Mouse (Mus musculus) liver, embryonic 13.5 days (tissue): ENCODE measurements at regions not wholly inside any gene's neighbourhood (a gene's known extent, or its start where the extent isn't known, plus 50 kb on each side); places are given as distances from the start of the nearest gene placed in this dataset.

Experiments used
- ATAC-seq: fragments of 200-750 bp; cut with Nextera tagmentation; 2 replicates; pipeline ENCODE4 v1.8.0; 2017; ENCODE audit warnings: low read depth, mild to moderate bottlenecking, moderate number of reproducible peaks, moderate library complexity
- DNase-seq: peaks from one replicate; pipeline ENCODE4 v3.0.0; 2022
- H3K27ac ChIP-seq: fragments of 300-500 bp; sonication (generic); 2 replicates; pipeline ENCODE4 v1.5.1; 2015; ENCODE audit warnings: moderate library complexity, mild to moderate bottlenecking, inconsistent platforms
- H3K27me3 ChIP-seq: fragments of 300-500 bp; sonication (generic); 2 replicates; pipeline ENCODE4 v1.6.1; 2015; ENCODE audit warnings: mild to moderate bottlenecking, inconsistent platforms
- H3K36me3 ChIP-seq: fragments of 300-500 bp; sonication (generic); 2 replicates; pipeline ENCODE4 v1.6.1; 2015; ENCODE audit warnings: mild to moderate bottlenecking, inconsistent platforms
- H3K4me1 ChIP-seq: fragments of 300-500 bp; sonication (generic); replicated peaks from 2 replicates; pipeline ENCODE4 v1.6.1; 2015; ENCODE audit warnings: inconsistent platforms
- H3K4me2 ChIP-seq: fragments of 300-500 bp; sonication (generic); 2 replicates; pipeline ENCODE4 v1.6.1; 2015; ENCODE audit warnings: inconsistent platforms, mild to moderate bottlenecking, moderate library complexity
- H3K4me3 ChIP-seq: fragments of 300-500 bp; sonication (generic); replicated peaks from 2 replicates; pipeline ENCODE4 v1.5.1; 2015; ENCODE audit warnings: mild to moderate bottlenecking, inconsistent platforms
- H3K9ac ChIP-seq: fragments of 300-500 bp; sonication (generic); 2 replicates; pipeline ENCODE4 v1.6.1; 2015; ENCODE audit warnings: mild to moderate bottlenecking, inconsistent platforms
- H3K9me3 ChIP-seq: fragments of 300-500 bp; sonication (generic); replicated peaks from 2 replicates; pipeline ENCODE4 v1.6.1; 2016; ENCODE audit warnings: inconsistent platforms
- WGBS: fragments of 180-500 bp; shearing (Covaris S2); methylation state at CpG from one replicate; pipeline ENCODE4 v1.1.7; 2015; ENCODE audit not compliant: insufficient replicate concordance; 5-methylcytosine and 5-hydroxymethylcytosine counted together

- H3K9ac ChIP-seq = no peak overlapping the region
- 39% methylated on average over 2 of the region's 2 CpGs for WGBS
Observed at GRCm38 (mm10) chr8:89207891-89208290, 163.9 kb upstream of the Sall1 start.

DNA sequence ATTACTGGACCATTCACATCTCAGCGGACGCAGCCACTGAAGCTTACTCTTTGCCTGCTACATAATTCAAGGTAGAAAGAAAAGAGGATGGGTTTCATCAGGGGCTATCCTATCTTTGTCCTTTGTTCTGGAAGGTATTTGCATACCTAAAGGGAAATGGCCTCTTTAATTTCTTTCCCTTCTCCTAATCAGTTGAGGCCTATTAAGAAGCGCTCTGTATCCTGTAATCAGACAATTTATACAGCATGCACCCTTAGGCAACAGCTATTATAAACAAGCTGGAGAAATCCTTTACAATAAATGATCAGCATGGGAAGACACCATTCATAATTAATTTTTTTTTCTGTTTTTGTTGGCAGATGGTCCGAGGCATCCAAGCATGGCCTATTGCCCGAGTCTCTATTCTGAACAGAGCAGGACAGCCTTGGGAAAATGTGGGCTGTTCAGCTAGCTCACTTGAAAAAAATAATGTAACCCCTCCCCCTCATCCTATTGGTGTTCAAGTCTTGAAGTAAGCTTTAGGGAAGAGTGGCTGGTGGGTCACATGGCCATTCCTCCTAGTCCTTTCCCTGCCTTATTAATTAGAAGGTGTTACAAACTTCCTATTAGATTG, 158.6 kb upstream of the Sall1 start:
- Histone ChIP-seq H3K27me3 (no peaks in the 10 kb centered on the region), H3K4me3 (no peak overlapping the region), H3K9ac (no peak overlapping the region), H3K36me3 (no peaks in the 10 kb centered on the region), H3K27ac (no peak overlapping the region), H3K4me1 (no peaks in the 10 kb centered on the region), H3K9me3 (no peaks in the 10 kb centered on the region), H3K4me2 (no peak overlapping the region)
- DNase-seq (no peak), ATAC-seq (no peak)
- WGBS = 68% methylated on average over 5 of the region's 5 CpGs

More at GRCm38 (mm10) chr8:89207891-89208290, 163.9 kb upstream of the Sall1 start:
- Histone ChIP-seq H3K27ac (no peak overlapping the region), H3K27me3 (no peaks in the 10 kb centered on the region), H3K4me3 (no peak overlapping the region), H3K9me3 (no peaks in the 10 kb centered on the region), H3K4me1 (no peaks in the 10 kb centered on the region), H3K36me3 (no peaks in the 10 kb centered on the region), H3K4me2 (no peak overlapping the region)
- DNase-seq (no peak), ATAC-seq (no peak)

GRCm38 (mm10) chr8:89200301-89200700, 156.3 kb upstream of the Sall1 start:
- ATAC-seq (no peak), DNase-seq (no peak)
- Histone ChIP-seq H3K27ac (no peak overlapping the region), H3K4me3 (no peak overlapping the region), H3K9ac (no peak overlapping the region), H3K4me1 (no peaks in the 10 kb centered on the region), H3K27me3 (no peaks in the 10 kb centered on the region), H3K4me2 (no peak overlapping the region), H3K9me3 (no peaks in the 10 kb centered on the region), H3K36me3 (no peaks in the 10 kb centered on the region)
- WGBS = 76% methylated on average over 2 of the region's 2 CpGs

DNA sequence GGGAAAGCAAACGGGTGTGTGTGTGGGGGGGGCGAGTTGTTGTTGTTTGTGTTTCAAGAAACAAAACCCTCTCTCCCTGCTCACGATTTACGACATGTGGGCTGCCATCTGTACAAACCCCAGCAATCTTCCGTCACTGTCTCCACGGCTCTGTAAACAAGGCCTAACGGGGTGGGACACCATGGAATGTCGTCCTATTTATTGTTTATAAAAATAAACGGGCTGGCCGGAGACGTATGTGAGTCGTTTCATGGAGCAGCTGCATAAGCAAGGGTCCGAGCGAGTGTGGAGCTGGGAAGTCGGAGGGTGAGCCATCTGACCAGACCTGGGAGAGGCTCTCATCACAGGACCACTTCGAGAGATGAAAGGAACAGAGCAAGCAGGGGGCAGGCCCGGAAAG, 141.4 kb upstream of the Sall1 start:
- Histone ChIP-seq H3K4me2 (no peak overlapping the region), H3K9ac (no peak overlapping the region), H3K4me1 (no peaks in the 10 kb centered on the region), H3K27me3 (no peaks in the 10 kb centered on the region), H3K4me3 (no peak overlapping the region), H3K27ac (no peak overlapping the region), H3K36me3 (no peaks in the 10 kb centered on the region), H3K9me3 (no peaks in the 10 kb centered on the region)
- ATAC-seq (no peak), DNase-seq (no peak)
- WGBS = 49% methylated on average over 17 of the region's 17 CpGs

DNA sequence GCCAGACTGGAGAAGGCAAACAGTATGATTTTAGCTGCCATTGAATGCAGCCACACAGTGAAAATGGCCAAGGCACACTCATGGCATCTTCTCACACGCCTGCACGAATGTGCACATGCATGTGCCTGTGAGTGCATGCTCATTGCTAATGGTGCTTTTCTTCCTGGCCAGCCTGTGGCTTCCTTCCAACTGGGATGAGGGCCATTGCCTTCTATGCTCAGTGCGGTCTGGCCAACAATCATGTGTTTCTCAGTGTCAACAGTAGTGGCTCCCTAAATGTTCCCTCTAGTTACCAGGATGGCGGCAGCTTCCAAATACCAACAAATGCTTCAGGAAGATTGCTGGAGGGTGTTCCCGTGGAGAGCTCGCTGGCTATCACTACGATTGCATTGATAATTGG, 131.7 kb upstream of the Sall1 start:
- Histone ChIP-seq H3K36me3 (no peaks in the 10 kb centered on the region), H3K27ac (no peak overlapping the region), H3K4me1 (no peaks in the 10 kb centered on the region), H3K27me3 (no peaks in the 10 kb centered on the region), H3K4me2 (no peak overlapping the region), H3K4me3 (no peak overlapping the region), H3K9me3 (no peaks in the 10 kb centered on the region), H3K9ac (no peak overlapping the region)
- DNase-seq (no peak), ATAC-seq (no peak)
- WGBS = 69% methylated on average over 7 of the region's 7 CpGs

- no peak for ATAC-seq
- Histone ChIP-seq H3K9me3 (no peaks in the 10 kb centered on the region), H3K27ac (no peak overlapping the region), H3K4me2 (no peak overlapping the region), H3K36me3 (no peaks in the 10 kb centered on the region), H3K4me3 (no peak overlapping the region), H3K27me3 (no peaks in the 10 kb centered on the region), H3K9ac (no peak overlapping the region), H3K4me1 (no peaks in the 10 kb centered on the region)
- WGBS = 55% methylated on average over 5 of the region's 5 CpGs
- no peak for DNase-seq
Observed at GRCm38 (mm10) chr8:89171561-89171960, 127.6 kb upstream of the Sall1 start.

GRCm38 (mm10) chr8:89169484-89169883, 125.5 kb upstream of the Sall1 start:
- no peak overlapping the region for H3K27ac ChIP-seq

DNA sequence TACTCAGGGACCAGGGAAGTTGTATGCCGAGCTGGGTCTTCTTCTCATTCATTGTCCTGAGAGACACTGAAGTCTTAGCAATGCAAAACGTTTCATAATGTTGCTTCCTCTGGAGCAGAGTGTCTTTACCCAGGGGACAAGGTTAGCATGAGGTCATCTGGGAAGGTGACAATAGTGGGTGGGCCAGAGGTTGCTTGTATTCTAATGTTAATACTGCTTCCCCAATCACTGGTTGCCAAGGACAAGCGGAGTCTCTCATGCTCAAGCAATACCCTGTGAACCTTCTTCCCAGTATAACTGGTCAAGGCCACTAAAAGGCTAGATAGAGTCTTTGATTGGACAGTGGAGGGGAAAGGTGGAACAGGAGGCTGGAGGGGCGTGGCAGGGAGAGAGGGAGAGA, 123.1 kb upstream of the Sall1 start:
- Histone ChIP-seq H3K4me3 (no peak overlapping the region), H3K27ac (no peak overlapping the region), H3K4me1 (no peaks in the 10 kb centered on the region), H3K9ac (no peak overlapping the region), H3K36me3 (no peaks in the 10 kb centered on the region), H3K27me3 (no peaks in the 10 kb centered on the region), H3K9me3 (no peaks in the 10 kb centered on the region), H3K4me2 (no peak overlapping the region)
- 47% methylated on average over 4 of the region's 4 CpGs for WGBS
- ATAC-seq (no peak), DNase-seq (no peak)

More at GRCm38 (mm10) chr8:89169484-89169883, 125.5 kb upstream of the Sall1 start:
- Histone ChIP-seq H3K9me3 (no peaks in the 10 kb centered on the region), H3K4me3 (no peak overlapping the region), H3K27me3 (no peaks in the 10 kb centered on the region), H3K4me2 (no peak overlapping the region), H3K9ac (no peak overlapping the region), H3K36me3 (no peaks in the 10 kb centered on the region), H3K4me1 (no peaks in the 10 kb centered on the region)
- no peak for DNase-seq
- 48% methylated on average over 7 of the region's 7 CpGs for WGBS
- ATAC-seq = no peak

DNA sequence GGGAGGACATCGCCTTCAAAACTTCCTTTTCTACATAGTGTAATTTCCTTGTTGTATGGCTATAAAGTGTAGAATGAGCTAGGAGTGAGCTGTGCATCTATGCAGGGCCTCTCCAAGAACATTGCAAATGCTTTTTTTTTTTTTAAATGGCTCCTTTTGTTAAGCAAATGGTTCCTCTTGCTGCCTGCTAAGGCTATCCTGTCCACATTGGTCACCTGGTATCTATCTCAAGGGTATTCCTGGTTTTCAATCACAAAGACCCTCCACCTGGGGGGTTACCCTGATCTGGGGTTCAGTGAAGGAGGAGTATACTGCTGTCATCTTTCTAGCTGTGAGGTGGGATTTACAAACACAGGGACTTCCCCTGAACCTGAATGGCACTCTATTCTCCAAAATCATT, 112.9 kb upstream of the Sall1 start:
- DNase-seq = no peak
- no peak overlapping the region for H3K4me3 ChIP-seq
- no peak overlapping the region for H3K27ac ChIP-seq
- no peaks in the 10 kb centered on the region for H3K9me3 ChIP-seq
- no peak overlapping the region for H3K9ac ChIP-seq
- H3K4me2 ChIP-seq = no peak overlapping the region
- H3K4me1 ChIP-seq = no peaks in the 10 kb centered on the region
- H3K27me3 ChIP-seq = no peaks in the 10 kb centered on the region
- ATAC-seq = no peak
- WGBS = 69% methylated on average over 1 of the region's 1 CpGs
- no peaks in the 10 kb centered on the region for H3K36me3 ChIP-seq

DNA sequence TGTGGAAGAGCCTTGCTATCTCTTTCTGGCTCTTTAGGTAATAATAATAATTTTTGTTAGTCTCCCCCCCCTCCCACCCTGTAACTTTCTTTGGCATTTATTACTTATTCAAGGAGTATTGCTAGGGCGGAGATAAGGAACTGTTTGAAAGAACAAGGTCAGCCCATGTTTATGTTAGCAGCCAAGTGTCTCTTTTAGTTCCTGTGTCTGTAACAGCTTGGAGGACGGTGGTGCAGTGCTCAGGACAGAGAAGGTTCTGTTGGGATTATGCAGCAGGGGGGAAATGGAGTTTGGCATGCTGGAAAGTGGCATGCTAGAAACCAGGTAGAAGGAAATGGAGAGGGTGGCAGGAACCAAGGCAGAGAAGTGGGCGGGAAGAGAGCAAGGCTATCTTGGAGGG, 109.6 kb upstream of the Sall1 start:
- no peak overlapping the region for H3K4me2 ChIP-seq
- no peaks in the 10 kb centered on the region for H3K4me1 ChIP-seq
- H3K27ac ChIP-seq = no peak overlapping the region
- no peak for ATAC-seq
- H3K9ac ChIP-seq = no peak overlapping the region
- H3K4me3 ChIP-seq = no peak overlapping the region
- WGBS = 51% methylated on average over 3 of the region's 3 CpGs
- no peaks in the 10 kb centered on the region for H3K36me3 ChIP-seq
- H3K9me3 ChIP-seq = no peaks in the 10 kb centered on the region
- H3K27me3 ChIP-seq = no peaks in the 10 kb centered on the region
- DNase-seq = no peak

DNA sequence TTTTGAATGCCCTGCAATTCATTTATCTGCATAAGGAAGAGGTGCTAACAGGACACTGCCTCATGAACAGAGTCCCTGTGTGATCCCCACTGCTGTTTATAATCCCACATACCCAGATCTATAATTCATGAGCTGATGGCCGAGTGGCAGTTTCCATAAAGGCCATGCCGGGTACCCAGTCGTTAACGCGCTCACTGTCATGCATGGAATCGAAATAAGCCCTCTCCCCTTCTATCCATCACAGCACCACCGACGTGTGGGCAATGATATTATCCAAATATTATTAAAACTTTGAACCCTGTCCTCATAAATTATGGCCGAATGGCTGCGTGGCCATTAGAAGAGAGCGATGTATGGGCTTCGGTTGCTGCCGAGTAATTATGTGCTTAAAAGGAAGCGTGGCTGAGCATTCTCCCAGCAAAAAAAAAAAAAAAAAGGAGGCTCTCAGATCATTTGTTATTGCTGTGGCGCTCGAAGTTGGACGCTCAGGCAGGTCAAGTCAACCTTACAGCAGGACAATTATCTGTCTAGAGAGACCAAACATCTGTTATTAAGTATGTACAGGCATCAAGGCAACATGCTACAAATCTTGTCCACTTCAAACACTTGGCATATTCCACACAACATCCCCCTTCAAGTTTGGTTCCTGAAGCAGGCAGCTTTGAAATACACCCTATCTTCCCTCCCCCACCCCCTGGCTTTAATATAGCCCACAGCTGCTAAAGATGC, 109.1 kb upstream of the Sall1 start:
- DNase-seq (no peak), ATAC-seq (no peak)
- Histone ChIP-seq H3K4me3 (no peak overlapping the region), H3K9me3 (no peaks in the 10 kb centered on the region), H3K4me2 (no peak overlapping the region), H3K27ac (no peak overlapping the region), H3K27me3 (no peaks in the 10 kb centered on the region), H3K4me1 (no peaks in the 10 kb centered on the region), H3K36me3 (no peaks in the 10 kb centered on the region), H3K9ac (no peak overlapping the region)
- 69% methylated on average over 17 of the region's 17 CpGs for WGBS

DNA sequence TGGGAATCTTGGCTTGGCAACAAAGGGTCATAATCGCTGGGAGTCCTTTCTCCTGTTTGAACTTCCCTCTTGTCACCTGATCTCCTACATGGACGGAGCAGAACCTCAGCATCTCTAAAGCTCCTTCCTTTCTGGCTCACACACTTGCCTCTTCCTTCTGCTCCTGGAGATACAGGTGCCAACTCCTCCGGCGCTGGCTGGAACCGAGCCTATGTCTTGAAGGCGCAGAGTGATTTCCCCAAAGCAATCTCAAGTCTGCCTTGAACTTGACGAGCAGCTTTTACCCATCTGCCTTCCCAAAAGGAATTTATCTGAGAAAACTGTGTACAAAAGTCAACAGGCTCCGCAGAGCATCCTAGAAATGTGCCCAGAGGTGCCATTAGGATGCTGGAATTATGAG, 108.4 kb upstream of the Sall1 start:
- ATAC-seq (no peak), DNase-seq (no peak)
- H3K9me3 ChIP-seq = no peaks in the 10 kb centered on the region
- H3K4me2 ChIP-seq = no peak overlapping the region
- no peaks in the 10 kb centered on the region for H3K36me3 ChIP-seq
- H3K27ac ChIP-seq = no peak overlapping the region
- no peak overlapping the region for H3K4me3 ChIP-seq
- H3K4me1 ChIP-seq = no peaks in the 10 kb centered on the region
- H3K9ac ChIP-seq = no peak overlapping the region
- no peaks in the 10 kb centered on the region for H3K27me3 ChIP-seq
- 62% methylated on average over 8 of the region's 8 CpGs for WGBS
